Mouse (Mus musculus): ENCODE data around the gene Gstp2. TPM values are rescaled to one million over a fixed set of nuclear protein-coding genes. Genes with fewer than 3 reads are reported as not detected.

Gstp2 gene
- total and polyA plus RNA-seq, 3 experiments: 0.28 TPM; not detected in 2

- TF ChIP-seq TAL1 (conservative IDR thresholded peaks at IDR 0.05; ENCODE audit: low read depth, low read length) (no peak), GATA2 (IDR thresholded peaks at IDR 0.05; ENCODE audit: borderline replicate concordance, low read depth, low read length) (no peak), POLR2AphosphoS5 (IDR thresholded peaks at IDR 0.05; ENCODE audit: insufficient replicate concordance, low read depth, low read length) (no peak), CTCF (IDR thresholded peaks at IDR 0.05; ENCODE audit: low read depth, low read length) (no peak)
- peaks cover 12% of the 10 kb centered on the region for H3K36me3 ChIP-seq (replicated peaks)
- no peaks in the 10 kb centered on the region for H3K27me3 ChIP-seq (ENCODE audit: insufficient read depth, low read length)
- ATAC-seq (ENCODE audit: extremely low read depth, insufficient number of reproducible peaks, low FRiP score, poor library complexity, severe bottlenecking): no peak
- no peak for DNase-seq (ENCODE audit: low spot score)
- no peaks in the 10 kb centered on the region for H3K9me3 ChIP-seq (replicated peaks)
- no peak overlapping the region; the same call in 1 of the 2 replicates for H3K4me3 ChIP-seq (ENCODE audit: low read depth, low read length)
- H3K4me1 ChIP-seq (ENCODE audit: insufficient read depth, low read depth, low read length): peaks cover 10% of the 10 kb centered on the region; the same call in 1 of the 2 replicates
Observed at GRCm38 (mm10) chr19:4036327-4037045, 9.3 kb downstream of the Gstp2 start.

GRCm38 (mm10) chr19:4033742-4034141 is 12.1 kb downstream of the Gstp2 start:
- Histone ChIP-seq H3K36me3 (replicated peaks) (peaks cover 12% of the 10 kb centered on the region), H3K4me1 (ENCODE audit: insufficient read depth, low read depth, low read length) (peaks cover 10% of the 10 kb centered on the region; the same call in 1 of the 2 replicates), H3K9me3 (replicated peaks) (no peaks in the 10 kb centered on the region), H3K27me3 (ENCODE audit: insufficient read depth, low read length) (no peaks in the 10 kb centered on the region), H3K4me3 (ENCODE audit: low read depth, low read length) (no peak overlapping the region)
- TF ChIP-seq CTCF (IDR thresholded peaks at IDR 0.05; ENCODE audit: low read depth, low read length): no peak
- TF ChIP-seq GATA2 (IDR thresholded peaks at IDR 0.05; ENCODE audit: borderline replicate concordance, low read depth, low read length): no peak
- TF ChIP-seq TAL1 (conservative IDR thresholded peaks at IDR 0.05; ENCODE audit: low read depth, low read length): no peak
- TF ChIP-seq POLR2AphosphoS5 (IDR thresholded peaks at IDR 0.05; ENCODE audit: insufficient replicate concordance, low read depth, low read length): no peak
- TF ChIP-seq GATA1 (IDR thresholded peaks at IDR 0.05; ENCODE audit: borderline replicate concordance, low read length): no peak
- no peak for DNase-seq (ENCODE audit: low spot score)
- ATAC-seq (ENCODE audit: extremely low read depth, insufficient number of reproducible peaks, low FRiP score, poor library complexity, severe bottlenecking): no peak

- no peak for DNase-seq (ENCODE audit: low spot score)
- Histone ChIP-seq H3K4me1 (ENCODE audit: insufficient read depth, low read depth, low read length) (peaks cover 10% of the 10 kb centered on the region; the same call in 1 of the 2 replicates), H3K9me3 (replicated peaks) (no peaks in the 10 kb centered on the region), H3K27me3 (ENCODE audit: insufficient read depth, low read length) (no peaks in the 10 kb centered on the region), H3K36me3 (replicated peaks) (peaks cover 12% of the 10 kb centered on the region), H3K4me3 (ENCODE audit: low read depth, low read length) (no peak overlapping the region)
- ATAC-seq (ENCODE audit: extremely low read depth, insufficient number of reproducible peaks, low FRiP score, poor library complexity, severe bottlenecking): no peak
- TF ChIP-seq GATA2 (IDR thresholded peaks at IDR 0.05; ENCODE audit: borderline replicate concordance, low read depth, low read length) (no peak), TAL1 (conservative IDR thresholded peaks at IDR 0.05; ENCODE audit: low read depth, low read length) (no peak), CTCF (IDR thresholded peaks at IDR 0.05; ENCODE audit: low read depth, low read length) (no peak), GATA1 (IDR thresholded peaks at IDR 0.05; ENCODE audit: borderline replicate concordance, low read length) (no peak), POLR2AphosphoS5 (IDR thresholded peaks at IDR 0.05; ENCODE audit: insufficient replicate concordance, low read depth, low read length) (no peak)
Observed at GRCm38 (mm10) chr19:4033298-4033697, 12.5 kb downstream of the Gstp2 start.

- H3K4me1 ChIP-seq (ENCODE audit: insufficient read depth, low read depth, low read length): peaks cover 10% of the 10 kb centered on the region; the same call in 1 of the 2 replicates
- H3K36me3 ChIP-seq (replicated peaks): peaks cover 12% of the 10 kb centered on the region
- no peaks in the 10 kb centered on the region for H3K9me3 ChIP-seq (replicated peaks)
- no peak overlapping the region for H3K4me3 ChIP-seq (ENCODE audit: low read depth, low read length)
- no peak for ATAC-seq (ENCODE audit: extremely low read depth, insufficient number of reproducible peaks, low FRiP score, poor library complexity, severe bottlenecking)
- TF ChIP-seq CTCF (IDR thresholded peaks at IDR 0.05; ENCODE audit: low read depth, low read length): no peak
- TF ChIP-seq TAL1 (conservative IDR thresholded peaks at IDR 0.05; ENCODE audit: low read depth, low read length): no peak
- TF ChIP-seq GATA1 (IDR thresholded peaks at IDR 0.05; ENCODE audit: borderline replicate concordance, low read length): no peak
- TF ChIP-seq POLR2AphosphoS5 (IDR thresholded peaks at IDR 0.05; ENCODE audit: insufficient replicate concordance, low read depth, low read length): no peak
- TF ChIP-seq GATA2 (IDR thresholded peaks at IDR 0.05; ENCODE audit: borderline replicate concordance, low read depth, low read length): no peak
- no peaks in the 10 kb centered on the region for H3K27me3 ChIP-seq (ENCODE audit: insufficient read depth, low read length)
- DNase-seq (ENCODE audit: low spot score): no peak
Observed at GRCm38 (mm10) chr19:4032668-4033067, 13.2 kb downstream of the Gstp2 start.

- TF ChIP-seq POLR2AphosphoS5 (IDR thresholded peaks at IDR 0.05; ENCODE audit: insufficient replicate concordance, low read depth, low read length) (no peak), TAL1 (conservative IDR thresholded peaks at IDR 0.05; ENCODE audit: low read depth, low read length) (no peak), CTCF (IDR thresholded peaks at IDR 0.05; ENCODE audit: low read depth, low read length) (no peak), GATA1 (IDR thresholded peaks at IDR 0.05; ENCODE audit: borderline replicate concordance, low read length) (no peak), GATA2 (IDR thresholded peaks at IDR 0.05; ENCODE audit: borderline replicate concordance, low read depth, low read length) (no peak)
- no peaks in the 10 kb centered on the region for H3K36me3 ChIP-seq (replicated peaks)
- peaks cover 9% of the 10 kb centered on the region for H3K9me3 ChIP-seq (replicated peaks)
- no peaks in the 10 kb centered on the region for H3K4me1 ChIP-seq (ENCODE audit: insufficient read depth, low read depth, low read length)
- ATAC-seq (ENCODE audit: extremely low read depth, insufficient number of reproducible peaks, low FRiP score, poor library complexity, severe bottlenecking) (no peak), DNase-seq (ENCODE audit: low spot score) (no peak)
- no peak overlapping the region for H3K4me3 ChIP-seq (ENCODE audit: low read depth, low read length)
- 0 out of 2 replicates have a peak, but pooled peaks cover 3% of the 10 kb centered on the region for H3K27me3 ChIP-seq (ENCODE audit: insufficient read depth, low read length)
Observed at GRCm38 (mm10) chr19:4027576-4027975, 18.2 kb downstream of the Gstp2 start.

GRCm38 (mm10) chr19:4023185-4023584 is 22.6 kb downstream of the Gstp2 start:
- Histone ChIP-seq H3K4me3 (ENCODE audit: low read depth, low read length) (no peak overlapping the region), H3K4me1 (ENCODE audit: insufficient read depth, low read depth, low read length) (peaks cover 7% of the 10 kb centered on the region; the same call in 1 of the 2 replicates), H3K27me3 (ENCODE audit: insufficient read depth, low read length) (0 out of 2 replicates have a peak, but pooled peaks cover 9% of the 10 kb centered on the region), H3K36me3 (replicated peaks) (no peaks in the 10 kb centered on the region), H3K9me3 (replicated peaks) (peaks cover 9% of the 10 kb centered on the region)
- ATAC-seq (ENCODE audit: extremely low read depth, insufficient number of reproducible peaks, low FRiP score, poor library complexity, severe bottlenecking) (no peak), DNase-seq (ENCODE audit: low spot score) (no peak)
- no peak for TF ChIP-seq CTCF (IDR thresholded peaks at IDR 0.05; ENCODE audit: low read depth, low read length)

Measured in G1E (cell line).